Mouse (Mus musculus) heart, adult 2 months (tissue): ENCODE data around the gene Chst8.

Experiments used
- CTCF ChIP-seq: fragments of 200-600 bp; IDR thresholded peaks from 2 replicates; pipeline ENCODE4 v1.8.1; 2022; ENCODE audit warnings: antibody characterized with exemption, mild to moderate bottlenecking, moderate library complexity
- POLR2A ChIP-seq: fragments of 200-500 bp; IDR thresholded peaks from 2 replicates; pipeline ENCODE4 v1.6.1; 2011; ENCODE audit warnings: mild to moderate bottlenecking, low read depth, low read length, control low read depth; ENCODE audit not compliant: insufficient read depth

DNA sequence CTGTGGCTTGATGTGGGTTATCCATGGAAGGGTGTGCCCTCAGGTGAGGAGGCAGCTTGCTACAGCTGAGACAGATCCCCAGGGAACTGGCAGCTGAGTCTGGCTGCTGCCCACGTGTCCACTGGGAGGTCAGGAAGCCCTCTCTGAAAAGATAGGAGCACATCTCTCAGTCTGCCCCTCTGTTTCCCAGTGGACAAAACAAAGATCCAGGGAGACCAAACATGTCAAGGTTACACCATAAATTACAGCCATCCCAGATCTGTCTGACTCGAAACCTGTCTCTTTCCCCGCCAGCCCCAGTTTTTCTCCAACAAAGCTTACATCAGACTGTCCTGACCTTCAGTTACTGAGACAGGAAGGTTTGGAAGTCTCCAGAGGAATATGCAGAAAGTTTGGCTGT lies 53.8 kb downstream of the Chst8 start:
- no peak for TF ChIP-seq CTCF
- no peak for TF ChIP-seq POLR2A
